12 mouse cellular contexts compared by ENCODE assay signal in the genomic region with DNA sequence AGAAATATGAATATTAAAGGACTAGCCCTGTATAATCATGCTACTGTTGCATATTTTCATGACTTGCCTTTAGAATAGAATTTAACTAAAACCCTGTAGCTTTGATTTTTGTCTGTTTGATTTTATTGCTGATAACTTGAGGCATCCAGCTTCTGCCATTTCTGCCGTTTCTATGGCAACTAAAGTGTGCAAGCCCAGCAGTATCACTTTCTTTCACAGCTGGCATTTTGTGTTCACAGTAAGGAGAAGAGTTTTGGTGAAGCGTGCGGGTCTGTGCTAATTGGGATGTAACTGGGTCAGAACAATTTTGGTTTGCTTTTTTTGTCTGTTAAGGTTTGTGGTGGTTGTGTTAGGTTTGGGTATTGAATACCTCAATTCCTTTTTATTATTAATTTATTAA.
DNase-seq lines count a peak whose midpoint lies in the region; ATAC-seq and TF ChIP-seq lines count a peak whose summit lies in the region.
"Had no signal": no experiment of that assay in that cellular context is flagged by ENCODE, and none has a peak within 500 bp of the region (broad histone marks: within the 10 kb centered on the region; RNA-seq: fewer than 3 reads in every experiment).

No protein-coding gene starts in this region.

- H3K36me3 ChIP-seq in midbrain, embryonic 11.5 days (ENCODE audit: control insufficient read depth, insufficient read depth, low read length): no peaks in the 10 kb centered on the region
- H3K36me3 ChIP-seq in midbrain, embryonic 13.5 days: no peaks in the 10 kb centered on the region

- no peak overlapping the region for H3K4me2 ChIP-seq in midbrain, embryonic 11.5 days
- no peak overlapping the region for H3K4me2 ChIP-seq in midbrain, embryonic 13.5 days (replicated peaks)

- DNase-seq in frontal cortex, adult 2 months (ENCODE audit: extremely low spot score in 1 of 2, low spot score in 1 of 2): peak; percentile 46 to 66
- no peak for DNase-seq in frontal cortex, postnatal 10 days (ENCODE audit: low spot score in 2 of 2)
- DNase-seq in midbrain, embryonic 11.5 days (ENCODE audit: low spot score, missing footprints): peak; percentile 84
- peak; percentile 43 for DNase-seq in brain, embryonic 18.5 days (ENCODE audit: low read depth, low spot score)
- no peak for DNase-seq in cerebellum, adult 9-10 months
- DNase-seq: adrenal gland, postnatal 25 days; heart, adult 18-20 months; kidney, postnatal 14 days; lung, adult 18-20 months had no signal

- no peaks in the 10 kb centered on the region for H3K9me3 ChIP-seq in midbrain, embryonic 11.5 days (ENCODE audit: control insufficient read depth, low read length)
- H3K9me3 ChIP-seq in midbrain, embryonic 13.5 days: no peaks in the 10 kb centered on the region

- no peak for ATAC-seq in midbrain, embryonic 11.5 days (ENCODE audit: low FRiP score)
- ATAC-seq in midbrain, embryonic 13.5 days: no peak

- TF ChIP-seq CTCF in olfactory bulb, adult 2 months (IDR thresholded peaks at IDR 0.05; ENCODE audit: insufficient read depth, low read depth, low read length): no peak

- peaks cover 20% of the 10 kb centered on the region for H3K4me1 ChIP-seq in midbrain, embryonic 11.5 days (ENCODE audit: control insufficient read depth, insufficient read depth, low read length)
- peaks cover 43% of the 10 kb centered on the region for H3K4me1 ChIP-seq in midbrain, embryonic 13.5 days (replicated peaks)
- peaks cover 16% of the 10 kb centered on the region for H3K4me1 ChIP-seq in olfactory bulb, adult 2 months (ENCODE audit: control insufficient read depth, insufficient read depth, low read length)

- H3K9ac ChIP-seq in midbrain, embryonic 11.5 days (ENCODE audit: low read length): no peak overlapping the region
- no peak overlapping the region for H3K9ac ChIP-seq in midbrain, embryonic 13.5 days (replicated peaks)

- TF ChIP-seq POLR2A in olfactory bulb, adult 2 months (IDR thresholded peaks at IDR 0.05; ENCODE audit: insufficient read depth, low read depth, low read length): no peak

- H3K4me3 ChIP-seq in midbrain, embryonic 11.5 days (ENCODE audit: low read depth, low read length): no peak overlapping the region
- H3K4me3 ChIP-seq in midbrain, embryonic 13.5 days (replicated peaks): no peak overlapping the region
- no peak overlapping the region for H3K4me3 ChIP-seq in olfactory bulb, adult 2 months (ENCODE audit: insufficient read depth, low read depth, low read length)

- 36% methylated on average over 3 of the region's 3 CpGs for WGBS in midbrain, embryonic 11.5 days
- WGBS in midbrain, embryonic 13.5 days: 32% methylated on average over 3 of the region's 3 CpGs
- 9% methylated on average over 3 of the region's 3 CpGs for WGBS in olfactory bulb, adult 2 months

- H3K27me3 ChIP-seq in midbrain, embryonic 11.5 days (ENCODE audit: control insufficient read depth, insufficient read depth, low read length): no peaks in the 10 kb centered on the region
- H3K27me3 ChIP-seq in midbrain, embryonic 13.5 days: no peaks in the 10 kb centered on the region
- H3K27me3 ChIP-seq: CH12.LX had no signal

- H3K27ac ChIP-seq in midbrain, embryonic 11.5 days (ENCODE audit: low read depth, low read length): no peak overlapping the region
- H3K27ac ChIP-seq in midbrain, embryonic 13.5 days: no peak overlapping the region
- H3K27ac ChIP-seq in olfactory bulb, adult 2 months (ENCODE audit: insufficient read depth, low read depth, low read length): peak overlapping the region; percentile 56; the same call in 1 of the 2 replicates

Comparison
In these comparisons a context has a peak if more than half of its experiments do, and no peak if none do; other contexts are left out.
1. DNase-seq: peak in frontal cortex, adult 2 months (2 of 2), midbrain, embryonic 11.5 days (single experiment) and brain, embryonic 18.5 days (single experiment); none in frontal cortex, postnatal 10 days (0 of 2) and cerebellum, adult 9-10 months (single experiment).